Mouse (Mus musculus): Measurements from ENCODE around the gene Stpg3.

GRCm38 (mm10) chr2:25246183-25247072 is 32.0 kb upstream of the Stpg3 start, which contains the start of gene AL732309.1:
- TF ChIP-seq CTCF (IDR thresholded peaks at IDR 0.05; ENCODE audit: low read depth): no peak
- TF ChIP-seq EP300 (IDR thresholded peaks at IDR 0.05; ENCODE audit: low read depth): no peak

All from liver, postnatal 0 days (tissue).